Mouse (Mus musculus) gastrocnemius, adult 8-10 months (tissue): ENCODE measurements at regions not wholly inside any gene's neighbourhood (a gene's known extent, or its start where the extent isn't known, plus 50 kb on each side); places are given as distances from the start of the nearest gene placed in this dataset.

ENCODE experiments used
- DNase-seq, 2 experiments: peaks; one replicate each; pipeline ENCODE4 v3.0.0; 2022; ENCODE audit warnings: low spot score in 2 of 2

DNA sequence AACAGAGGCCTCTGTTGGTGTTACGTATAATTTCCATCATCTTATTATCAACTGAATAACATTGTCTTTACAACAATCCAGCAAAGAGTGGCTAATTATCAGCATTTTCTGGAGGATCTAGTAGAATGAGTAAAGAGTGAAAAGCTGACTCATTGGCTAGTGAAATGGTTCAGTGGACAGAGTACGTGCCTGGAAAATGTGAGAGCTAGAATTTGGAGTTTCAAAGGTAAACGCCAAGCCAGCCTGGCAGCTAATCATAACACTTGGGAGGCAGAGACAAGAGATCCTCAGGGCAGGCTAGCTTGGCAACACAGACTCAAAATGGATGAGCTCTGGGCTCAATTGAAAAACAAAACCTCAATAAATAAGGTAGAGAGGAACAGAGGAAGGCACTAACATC, 2628.0 kb upstream of the Gm7489 start:
- no peak for DNase-seq

DNA sequence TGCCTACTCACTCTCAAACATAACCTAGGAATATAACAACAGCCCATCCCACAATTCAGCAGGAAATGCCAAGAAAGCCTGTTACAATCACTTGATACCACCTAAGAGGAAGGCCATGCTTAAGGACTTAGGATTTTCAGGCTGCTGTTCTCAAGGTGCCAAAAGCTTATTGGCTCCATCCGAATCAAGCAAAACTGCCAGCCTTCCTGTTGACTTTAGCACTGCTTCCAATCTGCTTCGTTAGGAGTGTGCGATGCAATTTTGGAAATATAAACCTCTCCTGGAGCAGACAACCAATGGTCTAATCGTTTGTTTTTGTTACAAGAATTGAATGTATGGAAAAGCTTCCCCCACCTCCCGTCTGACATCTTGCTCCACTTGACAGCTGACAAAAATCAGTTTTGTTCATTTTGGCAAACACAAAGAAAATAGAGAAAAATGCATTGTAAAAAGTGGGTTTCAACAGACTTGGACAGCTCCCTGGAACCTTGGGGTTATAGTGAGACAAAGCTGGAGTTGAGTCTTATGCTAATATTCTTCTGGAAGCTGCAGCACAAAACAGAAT, 2620.0 kb upstream of the Gm7489 start:
- no peak for DNase-seq

DNA sequence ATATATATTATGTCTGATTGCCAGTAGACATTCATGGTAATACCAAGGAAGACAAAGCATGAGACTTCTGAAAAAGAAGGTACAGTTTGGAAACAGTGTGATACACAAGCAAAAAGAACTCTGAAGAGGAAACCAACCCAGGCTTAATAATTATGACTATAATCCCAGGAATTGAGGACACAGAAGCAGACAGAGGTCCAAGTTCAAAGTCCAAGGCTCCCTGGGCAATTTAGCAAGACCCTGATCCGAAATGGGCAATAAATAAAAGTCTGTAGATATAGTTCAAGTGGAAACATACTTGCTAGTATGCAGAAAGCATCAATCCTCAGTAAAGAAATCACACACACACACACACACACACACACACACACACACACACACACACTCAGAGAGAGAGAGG, 2618.7 kb upstream of the Gm7489 start:
- no peak for DNase-seq

DNA sequence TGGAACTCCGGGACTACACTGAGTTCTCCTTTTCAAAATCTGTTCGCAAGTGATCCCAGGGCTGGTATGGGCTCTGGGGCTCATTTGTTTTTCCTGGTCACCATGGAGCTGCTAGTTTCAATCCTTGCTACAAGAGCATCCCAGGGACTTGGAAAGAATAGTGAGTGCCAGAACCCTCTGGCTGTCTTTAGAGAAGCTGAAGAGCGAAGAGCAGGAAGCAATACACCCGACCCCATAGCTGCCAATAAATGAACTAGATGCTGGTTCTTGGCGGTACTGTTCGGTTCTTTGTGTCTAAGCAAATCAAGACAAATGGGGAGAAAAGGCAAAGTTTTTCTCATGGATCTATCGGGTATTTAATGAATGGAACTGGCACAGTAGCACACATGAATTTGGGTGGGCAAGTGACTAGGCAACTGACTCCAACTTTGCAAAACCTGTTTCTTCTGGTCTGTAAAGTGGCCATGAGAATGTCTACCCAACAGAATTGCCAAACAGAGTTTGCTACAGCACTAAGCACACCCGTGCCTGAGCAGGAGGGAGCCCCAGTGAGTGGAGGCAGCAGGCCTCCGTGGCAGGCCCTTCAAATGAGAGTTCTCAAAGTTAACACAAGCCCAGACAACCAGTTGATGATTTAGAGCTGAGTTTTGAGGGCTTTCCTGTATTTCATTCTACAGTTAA, 2612.9 kb upstream of the Gm7489 start:
- peak; percentile 7 to 8 for DNase-seq

DNA sequence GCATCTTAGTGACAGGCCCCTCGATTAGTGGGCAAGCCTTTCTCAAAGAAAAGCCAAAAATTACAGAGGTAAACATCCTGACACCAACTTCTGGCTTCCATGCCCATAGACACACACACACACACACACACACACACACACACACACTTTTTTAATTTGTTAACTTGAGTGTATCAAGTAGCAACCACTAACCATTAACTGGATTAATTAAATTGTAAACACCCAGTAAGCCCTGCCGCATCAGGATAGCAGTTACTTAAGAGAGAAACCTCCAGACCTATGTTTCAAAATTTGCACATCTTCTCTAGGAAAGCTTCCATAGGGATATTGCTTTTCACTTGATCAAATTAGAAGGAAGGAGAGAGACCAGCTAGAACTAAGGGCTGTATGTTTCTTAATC, 2599.4 kb upstream of the Gm7489 start:
- DNase-seq = no peak

DNA sequence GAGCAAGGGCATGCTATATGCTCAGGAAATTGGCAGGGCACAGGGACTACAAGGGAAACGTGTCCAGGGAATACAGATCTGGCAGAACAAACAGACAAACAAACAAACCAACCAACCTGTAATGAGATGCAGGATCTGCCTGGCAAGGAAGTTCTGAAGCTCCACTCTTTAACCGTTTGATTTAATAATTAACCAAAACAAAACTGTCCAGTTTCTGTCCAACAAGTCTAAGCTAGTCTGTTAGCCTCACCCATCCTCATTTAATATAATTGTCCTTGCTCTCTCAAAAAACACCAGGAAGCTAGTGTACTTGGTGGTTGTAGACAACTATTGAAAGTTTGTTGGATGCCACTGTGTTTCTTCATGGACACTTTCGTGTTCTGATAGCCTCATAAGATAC, 2598.4 kb upstream of the Gm7489 start:
- DNase-seq = no peak

DNA sequence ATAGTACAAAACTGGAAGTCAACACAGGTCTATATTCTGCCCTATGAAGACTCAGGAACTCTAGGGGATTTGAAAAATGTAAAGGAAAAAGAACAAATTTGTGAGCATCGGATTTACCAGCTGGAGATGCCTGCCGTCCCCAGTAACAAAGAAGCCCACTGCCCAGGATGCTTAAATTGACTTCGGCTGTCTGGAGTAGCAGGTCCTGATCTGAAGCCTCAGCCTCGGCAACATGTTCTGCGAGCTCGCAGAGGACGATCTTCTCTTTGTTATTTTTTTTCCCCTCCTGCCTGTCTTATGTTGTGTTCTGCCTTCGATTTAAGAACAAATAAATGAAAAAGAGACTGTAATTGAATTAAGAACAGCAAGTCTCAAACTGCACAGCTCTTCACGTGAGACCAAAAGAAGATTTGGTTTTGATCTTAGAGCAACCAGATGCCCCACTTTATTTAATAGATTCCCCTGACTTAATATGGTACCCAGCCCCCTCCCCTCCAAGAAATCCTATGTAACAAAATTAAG, 2595.7 kb upstream of the Gm7489 start:
- DNase-seq = no peak

DNA sequence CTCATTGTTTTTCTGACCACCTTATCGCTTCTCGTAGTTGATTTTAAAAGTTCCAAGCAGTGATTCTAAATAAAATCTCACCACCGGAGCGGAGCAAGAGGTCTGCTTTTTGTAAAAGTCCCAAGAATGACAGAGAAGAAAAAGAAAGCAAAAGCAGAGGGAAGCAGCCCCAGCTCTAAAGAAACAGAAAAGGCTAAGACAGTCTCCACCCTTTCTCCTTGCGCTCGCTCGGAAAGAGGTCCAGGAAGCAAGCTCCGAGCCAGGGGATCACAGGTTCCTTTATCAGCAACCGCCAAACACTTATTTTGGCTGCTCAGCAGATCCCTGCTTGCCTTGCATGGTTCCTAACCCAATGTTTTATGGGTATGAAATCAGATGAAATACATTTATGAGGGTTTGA, 2594.8 kb upstream of the Gm7489 start:
- no peak for DNase-seq

DNA sequence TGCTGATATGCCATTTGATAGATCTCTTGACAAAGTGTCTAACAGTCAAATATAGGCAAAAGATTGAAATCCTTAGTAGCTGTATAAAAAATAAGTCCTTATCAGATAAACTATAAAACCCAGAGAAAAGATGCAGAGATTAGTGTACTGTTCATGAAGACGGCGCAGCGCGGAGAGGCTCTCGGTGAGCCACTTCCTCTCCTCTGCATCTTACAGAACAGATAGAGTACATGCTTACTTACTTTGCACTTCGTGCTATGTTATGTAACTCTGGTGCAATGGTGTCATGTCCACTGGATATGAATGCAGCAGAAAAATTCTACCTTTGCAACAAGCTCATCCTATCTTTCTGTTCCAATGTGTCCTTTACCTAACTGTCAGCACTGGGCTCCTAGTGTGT, 2593.5 kb upstream of the Gm7489 start:
- no peak for DNase-seq

DNA sequence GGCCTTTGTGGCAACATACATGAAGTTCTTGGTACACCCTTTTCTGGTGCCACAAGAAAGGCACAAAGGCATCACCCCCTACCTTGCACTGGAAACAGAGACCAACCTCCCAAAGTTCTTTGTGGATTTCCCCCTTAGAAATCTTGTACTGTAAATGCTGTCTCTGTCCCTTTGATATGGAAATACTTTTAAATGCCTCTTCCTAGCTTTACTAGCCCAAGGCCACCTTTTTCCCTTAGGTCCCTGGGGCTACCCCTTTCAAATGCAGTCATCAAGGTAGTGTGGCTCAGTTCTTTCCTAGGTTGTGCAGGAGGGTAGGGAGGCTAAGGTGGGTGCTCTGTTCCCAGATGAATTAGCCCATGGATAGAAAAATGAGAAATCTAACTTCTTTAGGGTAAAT, 2587.9 kb upstream of the Gm7489 start:
- DNase-seq = no peak

DNA sequence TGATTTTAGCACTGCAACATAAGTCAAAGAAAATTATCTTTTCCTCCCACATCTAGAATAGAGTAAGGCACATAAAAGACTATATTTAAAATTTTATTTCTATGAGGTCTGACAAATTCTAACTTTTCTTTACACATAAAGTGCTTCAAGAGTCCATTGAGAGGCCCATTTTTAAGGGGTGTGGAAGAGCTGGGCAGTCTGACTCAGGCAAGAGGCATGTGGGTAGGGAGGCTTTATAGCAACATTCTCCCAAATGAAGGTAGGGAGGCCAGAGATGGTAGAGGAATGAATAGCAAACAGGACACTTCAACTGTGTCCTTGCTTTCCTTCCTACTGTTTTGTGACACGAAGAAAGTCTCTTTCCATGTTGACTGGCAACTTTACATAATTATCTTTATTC, 2566.6 kb upstream of the Gm7489 start:
- DNase-seq = no peak

DNA sequence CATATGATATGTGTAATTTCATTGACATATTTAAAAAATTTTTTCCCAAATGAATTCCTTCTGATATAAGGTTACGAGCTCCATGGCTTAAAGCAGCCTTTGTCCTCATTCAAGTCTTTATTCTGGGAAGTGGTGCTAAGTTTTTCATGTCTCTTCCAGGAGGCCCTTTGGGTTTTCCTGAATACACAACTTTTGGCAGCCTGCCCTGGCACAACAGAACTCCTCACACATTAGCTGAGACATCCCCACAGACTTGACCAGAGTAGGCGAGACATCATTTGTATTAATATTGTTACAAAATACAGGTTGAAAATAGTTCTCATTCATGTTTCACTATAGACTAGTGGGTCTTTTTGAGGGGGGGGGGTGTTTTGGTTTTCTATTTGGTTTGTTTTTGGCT, 2565.9 kb upstream of the Gm7489 start:
- peak; percentile 44 to 59 for DNase-seq

DNA sequence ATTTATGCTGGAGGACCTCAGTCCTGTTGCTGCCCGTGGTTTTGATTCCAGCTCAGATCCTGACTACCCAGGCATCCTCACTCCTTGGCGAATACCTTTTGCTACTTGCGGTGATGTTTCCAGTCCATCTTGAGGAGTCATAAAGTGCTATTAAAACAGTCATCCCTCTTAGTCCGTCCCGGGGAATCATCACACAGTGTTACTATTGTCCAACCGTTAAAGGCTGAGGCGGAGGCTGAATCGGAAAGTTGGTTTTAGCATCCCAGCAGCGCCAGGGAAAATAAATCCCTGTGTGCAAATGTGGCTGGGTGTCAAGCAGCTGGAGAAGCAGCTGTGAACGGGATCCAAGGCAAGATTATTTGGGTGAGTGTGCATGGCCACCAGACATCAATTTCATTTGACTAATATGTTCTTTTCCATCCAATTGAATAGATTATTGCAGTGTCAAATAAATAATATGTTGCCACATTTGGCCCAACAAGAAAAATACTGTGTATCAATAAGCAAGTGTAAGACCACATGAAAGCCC, 2564.3 kb upstream of the Gm7489 start:
- peak; percentile 17 to 23 for DNase-seq

DNA sequence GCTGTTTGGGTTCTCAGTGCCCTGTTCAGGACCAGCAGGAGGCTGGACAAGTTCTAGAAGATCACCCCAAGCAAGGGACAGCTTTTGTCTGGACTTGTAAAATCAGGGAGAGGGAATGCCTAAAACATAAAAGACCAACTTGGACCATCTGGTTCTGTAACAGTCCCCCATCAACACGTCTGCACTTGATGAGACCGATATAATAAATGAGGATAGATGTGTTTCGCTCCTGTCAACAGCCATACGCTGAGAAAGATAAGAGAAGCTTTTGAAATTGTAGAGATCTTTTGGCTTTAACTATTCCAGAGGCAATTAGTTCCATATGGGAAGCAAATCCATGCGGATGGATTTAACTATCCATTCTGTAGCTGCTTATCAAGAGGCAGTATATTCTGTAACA, 2561.4 kb upstream of the Gm7489 start:
- DNase-seq = no peak

DNA sequence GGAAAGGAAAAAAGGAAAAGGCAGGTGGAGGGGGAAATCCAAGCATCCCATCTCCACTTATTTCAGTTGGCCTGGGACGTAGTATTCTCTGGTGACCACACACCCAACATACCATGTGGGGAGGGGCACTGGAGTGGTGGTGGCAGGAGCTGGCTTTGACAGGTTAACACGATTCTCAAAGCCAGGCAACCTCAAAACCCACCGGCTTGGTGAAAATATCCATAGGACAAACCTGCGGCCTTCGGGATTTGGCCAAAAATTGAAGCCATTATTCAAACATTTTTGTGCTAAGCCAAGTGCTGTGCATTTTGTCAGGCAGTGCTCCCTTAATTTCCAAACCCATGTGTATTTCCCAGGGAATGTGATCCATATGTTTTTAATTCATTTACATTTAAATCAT, 2560.5 kb upstream of the Gm7489 start:
- no peak for DNase-seq

DNA sequence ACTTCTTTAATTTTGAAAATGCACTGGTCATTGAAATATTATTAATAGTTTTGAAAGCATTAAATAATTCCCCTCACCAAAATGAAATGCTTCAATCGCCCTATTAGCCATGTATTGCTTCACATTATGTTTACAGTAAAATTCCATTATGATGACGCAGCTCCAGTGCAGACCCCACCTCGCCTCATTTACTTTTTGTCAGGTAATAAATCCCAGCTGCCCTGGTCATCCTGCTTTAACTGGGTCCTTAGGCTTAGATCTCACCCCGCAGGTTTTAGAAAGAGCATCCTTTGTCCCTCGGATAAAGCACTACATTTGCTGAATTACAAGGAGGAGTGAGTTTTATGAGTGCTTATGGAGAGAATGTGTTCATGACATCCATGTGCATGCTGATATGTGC, 2557.0 kb upstream of the Gm7489 start:
- DNase-seq = no peak

DNA sequence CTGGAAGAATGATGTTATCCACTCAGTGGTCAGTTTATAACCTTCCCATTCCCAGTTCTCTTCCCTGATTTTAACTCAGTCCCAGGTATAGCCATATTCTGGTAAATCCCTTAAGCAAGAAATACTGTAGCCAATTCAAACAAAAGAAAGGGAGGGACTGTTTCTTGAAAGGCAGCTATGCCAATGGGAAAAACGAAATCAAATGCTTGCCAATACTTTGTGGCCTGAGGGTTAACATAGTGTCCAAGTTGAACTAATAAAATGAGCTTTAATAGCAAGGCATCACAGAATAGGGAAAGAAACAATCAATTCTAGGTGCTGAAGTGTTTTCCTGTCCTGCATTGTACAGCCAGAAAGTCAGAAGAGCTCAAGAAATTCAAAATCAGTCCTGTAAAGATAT, 2548.3 kb upstream of the Gm7489 start:
- no peak for DNase-seq

DNA sequence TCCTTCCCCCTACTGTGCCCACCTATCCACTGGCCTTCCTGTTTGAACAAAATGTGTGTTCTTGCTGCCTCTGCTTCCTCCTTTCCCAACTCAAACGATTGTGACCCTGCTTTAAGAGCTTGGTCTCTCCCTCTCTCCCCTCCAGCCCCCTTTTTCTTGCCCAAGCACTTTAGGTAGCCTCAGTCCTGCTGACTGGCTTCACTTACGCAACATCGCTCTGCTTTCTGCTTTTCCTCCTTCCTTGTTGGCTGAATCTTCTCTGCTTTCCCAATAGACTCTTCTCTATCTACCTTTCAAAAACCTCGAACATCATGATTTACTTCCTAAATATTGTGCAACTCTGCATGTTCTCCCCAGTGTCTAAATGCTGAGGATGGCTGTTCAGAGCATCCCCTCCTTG, 2538.4 kb upstream of the Gm7489 start:
- no peak for DNase-seq

DNA sequence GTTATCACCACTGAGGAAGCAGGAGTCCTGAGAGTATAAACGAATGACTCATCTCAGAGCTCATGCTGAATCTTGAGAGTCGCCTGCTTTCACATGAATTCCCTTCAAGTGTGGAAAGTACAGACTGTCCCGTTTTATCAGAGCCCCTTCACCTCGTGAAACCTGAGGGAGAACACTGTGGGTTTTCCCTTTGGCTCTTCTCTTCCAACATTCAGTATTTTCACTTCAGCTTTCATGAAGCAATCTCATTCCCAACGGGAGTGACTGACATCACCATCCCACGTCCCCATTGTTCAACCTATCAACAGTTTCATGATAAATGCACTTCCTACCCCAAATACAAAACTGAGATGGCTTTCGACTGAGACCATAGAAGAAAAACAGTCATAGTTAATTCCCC, 2521.3 kb upstream of the Gm7489 start:
- peak in 1 of 2 experiments; percentile 29 for DNase-seq

DNA sequence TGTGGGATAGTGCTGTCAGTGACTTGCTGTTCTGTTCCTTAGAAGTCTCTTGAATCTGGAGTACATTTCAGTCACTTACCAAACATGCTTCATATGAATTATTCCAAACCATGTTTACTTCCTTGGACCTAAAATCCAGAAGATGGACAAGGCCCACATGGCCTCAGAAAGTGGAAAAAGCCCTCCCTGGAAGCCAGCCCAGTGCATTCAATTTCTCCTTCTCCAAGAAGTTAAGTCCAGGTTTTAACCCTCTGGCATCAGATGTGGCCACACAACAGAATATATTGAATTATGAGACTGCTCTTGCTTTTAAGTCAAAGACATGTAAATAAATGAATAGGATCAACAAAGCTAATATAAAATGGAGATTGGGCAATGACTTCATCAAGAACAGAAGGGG, 2513.5 kb upstream of the Gm7489 start:
- DNase-seq = no peak

DNA sequence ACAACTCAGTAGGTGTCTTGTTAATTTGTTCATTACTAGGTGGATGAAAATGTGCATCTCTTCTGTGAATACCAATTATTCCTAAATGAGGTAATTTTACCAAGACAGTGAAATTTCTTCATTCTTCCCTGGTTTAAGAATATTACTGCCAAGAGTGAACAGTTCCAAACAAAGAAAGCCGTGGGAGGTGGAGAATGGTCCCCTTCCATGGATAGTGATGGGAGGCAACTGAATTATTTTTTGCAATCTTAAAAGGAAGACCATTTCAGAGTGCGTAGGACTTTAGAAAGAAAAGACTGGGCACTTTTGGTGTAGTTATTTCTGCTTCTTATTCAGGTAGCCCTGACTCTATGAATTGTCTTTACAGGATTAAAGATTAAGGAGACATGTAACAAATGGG, 2494.3 kb upstream of the Gm7489 start:
- no peak for DNase-seq

DNA sequence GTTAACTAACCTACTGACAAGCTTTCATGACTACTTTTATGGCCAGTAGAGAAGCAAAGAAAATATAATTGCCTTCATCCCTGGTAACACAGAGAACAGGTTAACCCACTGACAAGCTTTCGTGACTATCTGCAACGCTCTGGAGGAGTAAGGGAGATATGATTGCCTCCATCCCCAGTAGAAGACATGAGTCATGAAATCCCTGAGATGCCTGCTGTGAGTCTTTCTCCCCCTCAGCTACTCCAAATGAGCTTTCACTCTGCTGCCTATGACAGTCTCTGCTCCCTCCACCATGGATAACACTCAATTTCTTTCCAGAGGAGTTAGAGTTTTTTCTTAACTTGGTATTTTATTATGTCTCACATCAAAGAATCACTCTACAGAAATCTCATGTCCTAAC, 2493.4 kb upstream of the Gm7489 start:
- DNase-seq = no peak
